Mouse (Mus musculus) cortical plate, adult 2 months (tissue): ENCODE measurements around the gene Bcar3.

Source experiments
- CTCF ChIP-seq: fragments of 200-500 bp; IDR thresholded peaks from 2 replicates; pipeline ENCODE4 v1.5.1; 2011; ENCODE audit warnings: mild to moderate bottlenecking, control low read depth, low read length; ENCODE audit not compliant: insufficient read depth; ENCODE audit errors: extremely low read depth
- POLR2A ChIP-seq: fragments of 200-500 bp; IDR thresholded peaks from 2 replicates; pipeline ENCODE4 v1.6.1; 2011; ENCODE audit warnings: mild to moderate bottlenecking, low read length, control low read depth; ENCODE audit not compliant: insufficient read depth; ENCODE audit errors: extremely low read depth

- TF ChIP-seq POLR2A (no peak), CTCF (no peak)
These were observed 222.4 kb downstream of the Bcar3 start for GRCm38 (mm10) chr3:122516327-122516695.
